Mouse (Mus musculus) limb, embryonic 13.5 days (tissue): Measurements from ENCODE around the gene Cblb. TPM values are rescaled to one million over a fixed set of nuclear protein-coding genes. Genes with fewer than 3 reads are reported as not detected.

Experiments used
- ATAC-seq: fragments of 200-750 bp; cut with Nextera tagmentation; 2 replicates; pipeline ENCODE4 v1.8.0; 2017; ENCODE audit warnings: low read depth, moderate number of reproducible peaks, moderate TSS enrichment; ENCODE audit not compliant: low FRiP score
- H3K27ac ChIP-seq: fragments of 300-500 bp; sonication (generic); 2 replicates; pipeline ENCODE4 v1.5.1; 2015; ENCODE audit warnings: inconsistent platforms, mild to moderate bottlenecking, moderate library complexity
- H3K27me3 ChIP-seq: fragments of 300-500 bp; sonication (generic); 2 replicates; pipeline ENCODE4 v1.6.1; 2015; ENCODE audit warnings: mild to moderate bottlenecking, inconsistent platforms
- H3K36me3 ChIP-seq: fragments of 300-500 bp; sonication (generic); 2 replicates; pipeline ENCODE4 v1.6.1; 2015; ENCODE audit warnings: inconsistent platforms, mild to moderate bottlenecking, moderate library complexity
- H3K4me1 ChIP-seq: fragments of 300-500 bp; sonication (generic); 2 replicates; pipeline ENCODE4 v1.6.1; 2015; ENCODE audit warnings: inconsistent platforms
- H3K4me2 ChIP-seq: fragments of 300-500 bp; sonication (generic); replicated peaks from 2 replicates; pipeline ENCODE4 v1.6.1; 2015; ENCODE audit warnings: inconsistent platforms, mild to moderate bottlenecking, moderate library complexity
- H3K4me3 ChIP-seq: fragments of 300-500 bp; sonication (generic); 2 replicates; pipeline ENCODE4 v1.5.1; 2015; ENCODE audit warnings: moderate library complexity, mild to moderate bottlenecking, inconsistent platforms
- H3K9ac ChIP-seq: fragments of 300-500 bp; sonication (generic); 2 replicates; pipeline ENCODE4 v1.6.1; 2015; ENCODE audit warnings: mild to moderate bottlenecking, inconsistent platforms
- H3K9me3 ChIP-seq: fragments of 300-500 bp; sonication (generic); 2 replicates; pipeline ENCODE4 v1.6.1; 2016; ENCODE audit warnings: inconsistent platforms
- WGBS: fragments of 180-500 bp; shearing (Covaris S2); methylation state at CpG from one replicate; pipeline ENCODE4 v1.1.7; 2015; 5-methylcytosine and 5-hydroxymethylcytosine counted together
- polyA plus RNA-seq: library from polyadenylated mRNA; unstranded; fragments of >200 nt; fragmentation: Nextera tagmentation; extraction: Ambion mirVana; gene quantifications from 2 replicates; pipeline ENCODE4 v1.2.1, GENCODE M21; 2015

Gene Cblb
- polyA plus RNA-seq, 1 experiment from 2014 or later, result 15.5 TPM

GRCm38 (mm10) chr16:52042667-52043379 lies 11.8 kb downstream of the Cblb start:
- Histone ChIP-seq H3K9ac (no peak overlapping the region), H3K4me3 (no peak overlapping the region), H3K27ac (no peak overlapping the region), H3K4me1 (peaks cover 26% of the 10 kb centered on the region), H3K36me3 (peaks cover 19% of the 10 kb centered on the region), H3K9me3 (no peaks in the 10 kb centered on the region), H3K4me2 (no peak overlapping the region), H3K27me3 (no peaks in the 10 kb centered on the region)
- 63% methylated on average over 14 of the region's 14 CpGs for WGBS
- no peak for ATAC-seq

- ATAC-seq, result no peak
- WGBS, result 72% methylated on average over 11 of the region's 11 CpGs
These were observed 12.5 kb downstream of the Cblb start for GRCm38 (mm10) chr16:52043380-52044117.

GRCm38 (mm10) chr16:52044518-52044917 lies 13.5 kb downstream of the Cblb start:
- H3K36me3 ChIP-seq, result peaks cover 25% of the 10 kb centered on the region
- peaks cover 24% of the 10 kb centered on the region for H3K4me1 ChIP-seq
- H3K4me2 ChIP-seq, result no peak overlapping the region
- H3K9me3 ChIP-seq, result no peaks in the 10 kb centered on the region
- H3K4me3 ChIP-seq, result no peak overlapping the region
- no peaks in the 10 kb centered on the region for H3K27me3 ChIP-seq
- no peak overlapping the region for H3K27ac ChIP-seq
- 87% methylated on average over 7 of the region's 7 CpGs for WGBS
- no peak for ATAC-seq
- no peak overlapping the region for H3K9ac ChIP-seq

More at GRCm38 (mm10) chr16:52043380-52044117, 12.5 kb downstream of the Cblb start:
- Histone ChIP-seq H3K4me3 (no peak overlapping the region), H3K36me3 (peaks cover 21% of the 10 kb centered on the region), H3K27ac (no peak overlapping the region), H3K4me2 (no peak overlapping the region), H3K4me1 (peaks cover 22% of the 10 kb centered on the region), H3K27me3 (no peaks in the 10 kb centered on the region), H3K9me3 (no peaks in the 10 kb centered on the region), H3K9ac (no peak overlapping the region)

DNA sequence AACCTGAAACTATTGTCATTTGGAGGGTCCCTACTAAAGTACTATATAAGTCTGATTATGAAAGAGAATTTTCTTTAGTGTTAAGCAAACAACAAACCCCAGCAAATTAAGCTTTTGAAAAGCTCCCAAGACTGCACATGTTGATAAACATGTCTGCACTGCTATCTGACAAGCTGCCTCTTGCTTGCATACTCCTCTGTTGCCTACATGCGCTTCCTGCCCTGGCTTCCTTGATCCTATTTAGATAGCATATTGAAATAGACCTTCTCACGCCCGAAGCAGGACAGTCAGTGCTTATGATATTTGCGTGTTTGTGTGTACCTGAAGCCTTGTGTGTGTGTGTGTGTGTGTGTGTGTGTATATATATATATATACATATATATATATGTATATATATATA lies 14.0 kb downstream of the Cblb start:
- Histone ChIP-seq H3K9ac (no peak overlapping the region), H3K27ac (no peak overlapping the region), H3K36me3 (peaks cover 27% of the 10 kb centered on the region), H3K27me3 (no peaks in the 10 kb centered on the region), H3K4me3 (no peak overlapping the region), H3K4me1 (peaks cover 21% of the 10 kb centered on the region), H3K4me2 (no peak overlapping the region), H3K9me3 (no peaks in the 10 kb centered on the region)
- no peak for ATAC-seq
- 87% methylated on average over 4 of the region's 4 CpGs for WGBS

GRCm38 (mm10) chr16:52046464-52046863 lies 15.4 kb downstream of the Cblb start:
- no peak overlapping the region for H3K4me2 ChIP-seq
- WGBS, result 92% methylated on average over 4 of the region's 4 CpGs
- no peaks in the 10 kb centered on the region for H3K9me3 ChIP-seq
- H3K4me1 ChIP-seq, result peaks cover 12% of the 10 kb centered on the region; the same call in 1 of the 2 replicates
- no peak overlapping the region for H3K27ac ChIP-seq
- H3K27me3 ChIP-seq, result no peaks in the 10 kb centered on the region
- H3K4me3 ChIP-seq, result no peak overlapping the region
- peaks cover 35% of the 10 kb centered on the region for H3K36me3 ChIP-seq
- no peak overlapping the region for H3K9ac ChIP-seq
- no peak for ATAC-seq

DNA sequence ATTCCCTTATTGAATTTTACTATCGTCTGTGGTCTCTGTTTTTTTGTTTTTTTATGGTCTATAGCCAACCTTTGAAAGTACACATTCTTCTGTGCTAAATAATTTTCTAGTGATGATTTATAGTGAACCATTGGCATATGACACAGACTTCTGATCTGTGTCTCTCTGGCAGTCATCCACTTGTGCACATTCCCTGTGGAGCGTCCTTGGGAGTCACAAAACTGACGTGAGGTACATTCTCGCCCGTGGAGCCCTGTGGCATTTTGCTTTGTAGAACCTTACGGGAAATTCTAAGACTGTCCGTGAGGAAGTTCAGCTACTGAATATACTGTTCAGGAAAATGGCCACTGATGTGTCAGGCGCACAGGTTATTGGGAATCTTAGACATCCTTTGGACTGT lies 20.1 kb downstream of the Cblb start:
- WGBS, result 88% methylated on average over 8 of the region's 8 CpGs
- no peaks in the 10 kb centered on the region for H3K9me3 ChIP-seq
- no peaks in the 10 kb centered on the region for H3K27me3 ChIP-seq
- H3K36me3 ChIP-seq, result peaks cover 36% of the 10 kb centered on the region
- ATAC-seq, result no peak
- peaks cover 16% of the 10 kb centered on the region; the same call in 1 of the 2 replicates for H3K4me1 ChIP-seq
- no peak overlapping the region for H3K4me2 ChIP-seq
- H3K4me3 ChIP-seq, result no peak overlapping the region
- no peak overlapping the region for H3K27ac ChIP-seq
- no peak overlapping the region for H3K9ac ChIP-seq

DNA sequence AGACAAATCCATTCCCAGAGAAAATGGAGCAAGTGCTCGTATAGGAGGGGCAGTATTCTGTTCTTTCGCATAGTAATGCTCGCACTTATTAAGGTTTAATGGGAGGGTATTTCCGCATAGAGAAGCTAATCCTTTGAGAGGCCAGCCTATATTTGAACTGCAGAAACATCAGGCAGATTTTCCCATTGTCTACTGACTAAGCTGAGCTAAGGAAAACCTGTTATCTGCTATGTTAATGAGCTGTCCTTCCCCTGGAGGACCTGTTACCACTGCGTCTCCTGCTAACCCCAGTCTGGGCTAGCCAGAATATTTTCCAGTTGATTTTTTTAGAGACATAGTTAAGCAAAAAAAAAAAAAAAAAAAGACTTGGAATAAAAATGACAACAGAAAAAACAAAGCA lies 21.7 kb downstream of the Cblb start:
- no peaks in the 10 kb centered on the region for H3K9me3 ChIP-seq
- 70% methylated on average over 5 of the region's 5 CpGs for WGBS
- H3K4me2 ChIP-seq, result no peak overlapping the region
- no peak overlapping the region for H3K27ac ChIP-seq
- peaks cover 30% of the 10 kb centered on the region for H3K36me3 ChIP-seq
- ATAC-seq, result no peak
- peaks cover 20% of the 10 kb centered on the region; the same call in 1 of the 2 replicates for H3K4me1 ChIP-seq
- H3K27me3 ChIP-seq, result no peaks in the 10 kb centered on the region
- H3K9ac ChIP-seq, result no peak overlapping the region
- H3K4me3 ChIP-seq, result no peak overlapping the region

DNA sequence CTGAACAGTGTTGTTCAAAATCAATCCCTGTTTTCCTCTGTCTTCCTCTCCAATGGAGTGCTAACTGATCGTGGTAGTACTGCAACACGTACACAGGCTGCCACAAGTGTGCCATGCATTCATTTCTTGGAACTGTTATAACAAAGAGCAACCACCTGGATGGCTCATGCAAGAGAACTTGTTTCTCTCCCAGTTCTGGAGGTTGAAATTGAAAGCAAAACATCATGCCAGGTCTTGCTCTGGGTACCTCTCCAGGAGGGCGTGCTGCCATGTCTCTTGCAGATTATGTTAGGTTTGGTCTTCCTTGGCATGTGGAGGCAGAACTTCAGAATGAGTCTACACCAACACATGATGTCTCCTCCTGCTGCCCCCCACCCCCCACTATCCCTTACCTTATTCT lies 24.2 kb downstream of the Cblb start:
- ATAC-seq, result no peak
- H3K9me3 ChIP-seq, result no peaks in the 10 kb centered on the region
- no peak overlapping the region for H3K4me2 ChIP-seq
- WGBS, result 90% methylated on average over 3 of the region's 3 CpGs
- no peaks in the 10 kb centered on the region for H3K27me3 ChIP-seq
- H3K9ac ChIP-seq, result no peak overlapping the region
- H3K36me3 ChIP-seq, result peaks cover 7% of the 10 kb centered on the region; the same call in 1 of the 2 replicates
- H3K4me1 ChIP-seq, result peaks cover 32% of the 10 kb centered on the region
- H3K4me3 ChIP-seq, result no peak overlapping the region
- H3K27ac ChIP-seq, result no peak overlapping the region

DNA sequence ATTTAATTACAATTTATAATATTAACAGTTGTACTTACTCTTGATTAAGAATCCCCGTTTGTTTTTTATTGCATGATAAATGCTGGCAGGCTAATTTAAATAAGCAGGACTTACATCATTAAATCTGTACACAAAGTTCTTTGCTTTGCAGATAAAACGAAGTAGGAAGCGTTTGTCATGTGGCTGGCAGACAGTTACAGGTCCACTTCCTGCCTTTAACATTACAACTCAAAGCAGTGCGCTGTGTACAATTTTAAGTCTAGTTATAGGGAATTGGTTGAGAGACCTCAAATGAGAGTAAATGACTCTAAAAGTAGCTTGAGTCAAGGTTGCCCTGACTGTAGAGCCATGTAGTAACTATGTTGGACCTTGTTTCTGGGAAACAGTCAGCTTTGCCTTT lies 25.1 kb downstream of the Cblb start:
- H3K27ac ChIP-seq, result no peak overlapping the region
- no peaks in the 10 kb centered on the region for H3K27me3 ChIP-seq
- H3K4me2 ChIP-seq, result no peak overlapping the region
- peaks cover 41% of the 10 kb centered on the region for H3K4me1 ChIP-seq
- no peak overlapping the region for H3K9ac ChIP-seq
- no peak overlapping the region for H3K4me3 ChIP-seq
- no peak for ATAC-seq
- H3K36me3 ChIP-seq, result peaks cover 4% of the 10 kb centered on the region; the same call in 1 of the 2 replicates
- no peaks in the 10 kb centered on the region for H3K9me3 ChIP-seq
- WGBS, result 41% methylated on average over 4 of the region's 4 CpGs

DNA sequence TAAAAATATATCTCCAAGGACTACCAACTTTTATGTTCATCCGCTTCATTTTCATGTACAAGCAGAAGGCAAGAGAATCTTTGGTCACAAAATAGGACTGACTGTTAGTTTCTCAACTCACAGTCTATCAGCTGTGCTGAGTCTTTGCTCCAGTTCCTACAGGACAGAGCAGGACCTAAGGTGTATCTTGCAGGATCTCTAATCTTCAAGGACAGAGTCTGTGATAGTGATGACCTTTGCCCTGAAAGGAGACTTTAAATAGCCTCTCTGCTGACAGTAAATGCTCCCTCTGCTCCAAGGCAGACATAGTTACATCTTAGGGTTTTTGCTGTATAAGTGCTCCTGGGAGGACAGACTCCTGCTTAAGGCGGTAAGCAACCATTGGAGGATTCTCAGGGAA lies 26.3 kb downstream of the Cblb start:
- Histone ChIP-seq H3K4me3 (no peak overlapping the region), H3K9ac (no peak overlapping the region), H3K36me3 (no peaks in the 10 kb centered on the region), H3K9me3 (no peaks in the 10 kb centered on the region), H3K4me1 (peaks cover 52% of the 10 kb centered on the region), H3K27me3 (no peaks in the 10 kb centered on the region), H3K4me2 (no peak overlapping the region), H3K27ac (no peak overlapping the region)
- no peak for ATAC-seq
- 86% methylated on average over 2 of the region's 2 CpGs for WGBS

DNA sequence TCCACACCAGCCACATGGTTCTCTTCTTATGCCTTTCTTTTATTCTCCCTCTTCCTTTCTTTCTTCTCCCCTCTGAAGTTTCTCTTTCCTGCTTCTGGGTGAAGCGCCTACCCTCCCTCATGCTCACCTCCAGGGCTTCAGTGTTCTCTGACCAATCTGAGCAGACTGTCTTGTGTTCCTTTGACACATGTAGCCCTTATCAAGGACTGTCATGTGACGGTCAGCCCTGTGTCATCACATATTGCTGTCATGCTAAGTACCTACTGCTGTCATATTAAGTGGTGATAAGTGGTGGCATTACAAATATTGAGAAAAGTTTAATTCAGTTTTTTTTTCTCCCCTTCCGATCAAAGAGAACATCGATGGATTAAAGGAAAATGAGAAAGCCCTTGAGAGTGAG lies 28.5 kb downstream of the Cblb start:
- H3K4me1 ChIP-seq, result peaks cover 53% of the 10 kb centered on the region
- H3K9me3 ChIP-seq, result no peaks in the 10 kb centered on the region
- no peak overlapping the region for H3K4me2 ChIP-seq
- no peaks in the 10 kb centered on the region; the same call in 1 of the 2 replicates for H3K36me3 ChIP-seq
- no peak for ATAC-seq
- WGBS, result 84% methylated on average over 4 of the region's 4 CpGs
- H3K4me3 ChIP-seq, result no peak overlapping the region
- no peak overlapping the region for H3K27ac ChIP-seq
- H3K9ac ChIP-seq, result no peak overlapping the region
- H3K27me3 ChIP-seq, result no peaks in the 10 kb centered on the region

DNA sequence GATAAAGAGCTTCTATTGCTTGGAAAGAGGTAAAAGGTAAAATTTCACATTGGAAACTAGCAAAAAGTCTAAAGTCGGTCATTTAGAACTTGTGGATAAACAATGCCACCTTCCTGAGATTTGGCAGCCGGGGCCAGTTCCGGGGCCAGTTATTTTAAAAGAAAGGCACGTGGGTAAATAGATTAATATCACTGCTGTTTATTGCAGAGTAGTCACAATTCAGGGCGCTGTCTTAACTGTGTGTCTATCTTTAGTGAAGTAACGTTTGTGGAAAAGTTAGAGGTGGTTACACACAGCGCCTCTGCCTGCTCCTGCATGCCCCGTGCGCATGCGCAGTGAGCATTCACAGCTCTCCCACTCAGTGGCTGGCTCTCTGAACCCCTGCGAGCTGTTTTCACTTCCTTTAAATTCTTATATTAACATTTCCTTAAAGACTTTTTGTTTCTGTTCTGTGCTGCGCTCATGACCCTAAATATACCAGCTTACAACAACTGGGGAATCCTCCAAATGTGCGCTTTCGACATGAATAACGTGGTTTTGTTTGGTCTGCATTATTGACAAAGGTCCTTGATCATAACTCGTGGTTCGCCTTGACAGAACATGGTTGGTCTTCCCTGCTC lies 29.2 kb downstream of the Cblb start:
- no peaks in the 10 kb centered on the region; the same call in 1 of the 2 replicates for H3K36me3 ChIP-seq
- no peak overlapping the region for H3K4me3 ChIP-seq
- H3K27me3 ChIP-seq, result no peaks in the 10 kb centered on the region
- no peaks in the 10 kb centered on the region for H3K9me3 ChIP-seq
- H3K4me1 ChIP-seq, result peaks cover 50% of the 10 kb centered on the region
- H3K4me2 ChIP-seq, result no peak overlapping the region
- ATAC-seq, result no peak
- H3K27ac ChIP-seq, result no peak overlapping the region
- H3K9ac ChIP-seq, result no peak overlapping the region
- WGBS, result 79% methylated on average over 17 of the region's 17 CpGs
